Mouse (Mus musculus) kidney, embryonic 16.5 days (tissue): ENCODE results near the gene Slc5a5. TPM values are rescaled to one million over a fixed set of nuclear protein-coding genes. Genes with fewer than 3 reads are reported as not detected.

Experiments used
- microRNA counts: library from miRNA; unstranded; fragments of <30 nt; microRNA quantifications from one replicate; lab custom pipeline; 2016
- microRNA-seq: library from miRNA; unstranded; fragments of <30 nt; microRNA quantifications from one replicate; pipeline ENCODE4, GENCODE M21; 2016
- polyA plus RNA-seq: library from polyadenylated mRNA; unstranded; fragments of >200 nt; fragmentation: Nextera tagmentation; extraction: Ambion mirVana; gene quantifications from 2 replicates; pipeline ENCODE4 v1.2.1, GENCODE M21; 2015

The Slc5a5 gene
- polyA plus RNA-seq, 1 experiment from 2014 or later: 0.22 TPM

MicroRNAs encoded within 50 kb of the gene (microRNA counts, 519-probe panel; counts per million panel counts)
- microRNA mmu-miR-1969 (lab: Ali Mortazavi, UCI): 104 counts per million, percentile 35 among the panel's probes with 10 or more counts

Small RNA genes within 50 kb of the gene (microRNA-seq; reads per million reads assigned to microRNA genes)
- gene Mir1969 (3.5 reads per million, percentile 17 among the genes with 10 or more reads in this experiment), gene Mir7067 (1.3 reads per million)

Other genes with a start within 250 kb of the Slc5a5 start
- 88.5 TPM in 2 replicates for gene Pgpep1, start 232.4 kb downstream of the Slc5a5 start, polyA plus RNA-seq
- gene Lsm4, start 219.5 kb downstream of the Slc5a5 start, polyA plus RNA-seq: 272 and 281 TPM in 2 replicates
- 42.1 and 47.4 TPM in 2 replicates for gene Jund, start 193.8 kb downstream of the Slc5a5 start, polyA plus RNA-seq
- 0.04 and 0.06 TPM in 2 replicates for gene Iqcn, start 189.3 kb downstream of the Slc5a5 start, polyA plus RNA-seq
- gene Gm3336, start 174.2 kb downstream of the Slc5a5 start, polyA plus RNA-seq: 0.52 and 0.76 TPM in 2 replicates
- 8.8 and 11.6 TPM in 2 replicates for gene Pde4c, start 169.0 kb downstream of the Slc5a5 start, polyA plus RNA-seq
- 20.9 and 22.0 TPM in 2 replicates for gene Rab3a, start 138.1 kb downstream of the Slc5a5 start, polyA plus RNA-seq
- 57.0 and 60.4 TPM in 2 replicates for gene Mpv17l2, start 131.8 kb downstream of the Slc5a5 start, polyA plus RNA-seq
- gene Pik3r2, start 116.0 kb downstream of the Slc5a5 start, polyA plus RNA-seq: 72.8 and 77.3 TPM in 2 replicates
- gene Mast3, start 87.7 kb downstream of the Slc5a5 start, polyA plus RNA-seq: 16.2 and 16.3 TPM in 2 replicates
- 0.05 and 0.12 TPM in 2 replicates for gene Il12rb1, start 84.3 kb downstream of the Slc5a5 start, polyA plus RNA-seq
- gene Arrdc2, start 53.0 kb downstream of the Slc5a5 start, polyA plus RNA-seq: 6.7 and 7.0 TPM in 2 replicates
- gene Kcnn1, start 29.5 kb downstream of the Slc5a5 start, polyA plus RNA-seq: 2.9 and 4.9 TPM in 2 replicates
- 114 and 119 TPM in 2 replicates for gene Ccdc124, start 18.8 kb downstream of the Slc5a5 start, polyA plus RNA-seq
- gene Rpl18a, start 4.7 kb upstream of the Slc5a5 start, polyA plus RNA-seq: 4,081 and 4,203 TPM in 2 replicates
- 56.9 and 63.1 TPM in 2 replicates for gene Map1s, start 13.2 kb upstream of the Slc5a5 start, polyA plus RNA-seq